Mouse (Mus musculus): Measurements from ENCODE around the gene Tbx15. TPM values are rescaled to one million over a fixed set of nuclear protein-coding genes. Genes with fewer than 3 reads are reported as not detected.

The Tbx15 gene
- polyA plus RNA-seq, 1 experiment = 3.0 TPM

DNA sequence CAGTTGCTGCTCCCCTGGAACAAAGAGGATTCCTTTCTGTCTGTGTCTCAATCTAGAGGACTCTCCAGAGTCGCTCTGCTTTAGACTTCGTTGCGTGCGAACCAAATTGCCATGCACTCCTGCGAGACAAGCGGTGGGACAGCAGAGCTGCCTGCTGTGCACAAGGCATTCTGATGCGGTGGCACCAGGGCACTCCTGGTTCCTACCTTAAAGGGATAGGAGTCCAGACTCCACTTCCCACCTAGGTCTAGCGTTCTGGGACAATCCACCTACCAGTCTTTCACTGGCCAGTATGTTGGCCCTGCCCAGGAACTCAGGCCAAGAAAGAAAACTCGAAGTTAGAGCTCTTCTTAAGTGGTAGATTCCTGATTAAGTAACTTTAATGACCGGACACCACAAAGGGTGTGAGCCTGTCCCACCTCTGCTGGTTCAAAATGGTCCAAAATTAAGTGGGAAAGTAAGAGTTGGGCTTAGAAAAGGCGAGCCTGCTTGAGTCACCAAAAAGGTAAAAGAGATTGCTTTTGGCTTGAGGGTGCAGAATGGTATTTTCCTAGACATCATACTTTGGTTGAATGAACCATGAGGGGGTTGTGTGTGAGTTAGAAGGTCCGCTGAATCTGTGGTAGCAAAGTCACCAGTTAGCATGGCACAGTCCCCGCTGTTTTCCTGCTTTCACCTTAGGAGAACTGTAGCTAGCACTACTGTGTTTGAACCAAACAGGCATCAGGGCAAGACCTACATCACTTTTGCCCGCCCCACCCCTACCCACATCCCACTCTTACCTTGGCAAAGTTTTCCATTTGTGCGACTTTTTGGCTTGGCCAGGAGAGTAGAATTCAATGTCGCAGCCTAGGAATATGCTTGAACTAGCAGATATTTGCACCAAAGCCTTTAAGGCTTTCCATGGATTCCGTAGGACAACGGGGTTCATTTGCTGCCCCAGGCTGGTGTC, 4.1 kb upstream of the Tbx15 start:
- 9% methylated on average over 18 of the region's 18 CpGs for WGBS
- no peak for TF ChIP-seq CTCF (IDR thresholded peaks at IDR 0.05; ENCODE audit: insufficient read depth, low read length)
- TF ChIP-seq POLR2A (IDR thresholded peaks at IDR 0.05; ENCODE audit: borderline replicate concordance, extremely low read depth, low read depth, low read length) = no peak
- Histone ChIP-seq H3K4me3 (replicated peaks; ENCODE audit: extremely low read depth, low read depth, low read length) (no peak overlapping the region), H3K4me1 (ENCODE audit: control insufficient read depth, insufficient read depth, low read length) (0 out of 2 replicates have a peak, but pooled peaks cover 2% of the 10 kb centered on the region)
- no peak for DNase-seq

- H3K4me3 ChIP-seq (replicated peaks; ENCODE audit: extremely low read depth, low read depth, low read length) = no peak overlapping the region
- TF ChIP-seq POLR2A (IDR thresholded peaks at IDR 0.05; ENCODE audit: borderline replicate concordance, extremely low read depth, low read depth, low read length) = no peak
- TF ChIP-seq CTCF (IDR thresholded peaks at IDR 0.05; ENCODE audit: insufficient read depth, low read length) = no peak
- 19% methylated on average over 1 of the region's 1 CpGs for WGBS
- 0 out of 2 replicates have a peak, but pooled peaks cover 2% of the 10 kb centered on the region for H3K4me1 ChIP-seq (ENCODE audit: control insufficient read depth, insufficient read depth, low read length)
- no peak for DNase-seq
Measured at GRCm38 (mm10) chr3:99238691-99239090, 1.5 kb upstream of the Tbx15 start.

DNA sequence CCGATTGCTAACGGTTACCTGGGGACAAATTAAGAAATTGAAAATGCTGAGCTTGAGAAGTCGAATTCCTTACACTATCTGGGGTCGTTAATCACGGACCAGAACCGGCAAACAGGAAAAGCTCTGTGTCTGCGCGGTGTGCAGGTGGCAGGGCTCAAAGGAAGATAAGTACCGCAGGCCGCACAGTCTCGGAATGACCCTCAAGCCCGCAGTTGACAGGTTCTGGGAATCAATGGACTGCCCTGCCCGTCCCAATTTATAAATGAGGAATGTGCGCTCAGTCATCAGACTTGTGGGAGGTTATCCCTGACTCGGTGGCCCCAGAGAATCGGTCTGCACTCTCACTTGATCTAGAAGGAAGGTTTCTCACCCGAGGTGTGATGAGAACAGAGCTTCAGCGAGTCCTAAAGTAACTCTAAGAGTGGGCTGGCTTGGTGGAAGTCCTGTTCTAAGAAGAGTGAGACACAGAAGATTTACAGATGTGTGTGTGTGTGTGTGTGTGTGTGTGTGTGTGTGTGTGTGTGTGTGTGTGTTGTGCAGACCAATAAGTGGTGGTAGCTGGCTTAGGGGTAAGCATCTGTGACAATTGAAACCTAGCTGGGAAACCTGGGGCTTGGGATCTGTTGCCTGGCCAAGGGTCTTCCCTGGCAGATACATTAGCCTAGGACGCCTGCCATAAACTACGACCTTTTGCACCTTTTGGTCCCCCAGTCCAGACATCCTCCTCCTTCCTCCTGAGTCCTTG, 708 bp upstream of the Tbx15 start:
- H3K4me1 ChIP-seq (ENCODE audit: control insufficient read depth, insufficient read depth, low read length) = 0 out of 2 replicates have a peak, but pooled peaks cover 2% of the 10 kb centered on the region
- no peak for DNase-seq
- no peak overlapping the region for H3K4me3 ChIP-seq (replicated peaks; ENCODE audit: extremely low read depth, low read depth, low read length)
- TF ChIP-seq CTCF (IDR thresholded peaks at IDR 0.05; ENCODE audit: insufficient read depth, low read length) (no peak), POLR2A (IDR thresholded peaks at IDR 0.05; ENCODE audit: borderline replicate concordance, extremely low read depth, low read depth, low read length) (no peak)
- 9% methylated on average over 20 of the region's 20 CpGs for WGBS

DNA sequence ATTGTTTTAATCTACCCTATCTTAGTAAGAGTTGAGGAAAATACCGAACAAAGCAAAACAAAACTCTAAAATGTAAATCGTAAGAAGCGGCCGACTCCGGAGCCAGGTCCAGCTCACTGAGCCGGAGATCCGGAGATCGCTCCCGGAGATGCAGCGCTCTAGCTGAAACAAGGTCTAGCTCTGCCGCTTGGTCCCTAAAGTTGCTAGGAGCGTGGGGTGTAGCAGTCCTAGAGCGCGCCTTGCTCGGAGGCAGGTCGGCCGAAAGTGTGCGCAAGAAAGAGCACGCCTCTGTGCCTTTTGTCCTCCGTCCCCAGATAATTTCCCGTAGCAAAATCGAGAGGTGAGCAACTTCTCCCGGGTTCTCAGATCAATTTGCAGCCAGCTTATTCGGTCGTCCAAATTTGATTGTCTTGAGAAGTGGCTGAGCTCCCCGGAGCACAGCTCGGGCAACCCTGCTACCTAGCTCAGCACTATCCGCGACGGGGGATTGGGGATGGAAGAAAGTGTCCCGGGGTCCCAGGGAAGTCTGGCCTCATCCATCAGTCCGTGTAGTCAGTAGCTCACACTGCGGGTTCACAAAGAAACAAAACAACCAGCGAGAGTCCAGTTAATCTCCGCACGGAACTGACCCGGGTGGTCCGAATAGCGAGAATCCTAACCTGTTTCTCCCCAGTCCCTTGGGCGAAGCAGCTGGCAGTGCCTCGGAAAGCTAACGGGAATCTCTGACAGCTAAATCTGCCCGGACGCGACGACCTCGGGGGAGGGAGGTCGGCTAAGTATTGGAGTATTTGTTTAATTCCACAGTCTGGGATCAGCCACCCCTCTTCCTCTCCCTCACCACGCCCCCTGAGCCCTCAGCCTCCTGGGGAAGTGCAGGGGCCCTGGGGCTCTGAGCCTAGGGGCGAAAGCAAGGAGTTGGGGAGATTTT, 894 bp downstream of the Tbx15 start:
- TF ChIP-seq POLR2A (IDR thresholded peaks at IDR 0.05; ENCODE audit: borderline replicate concordance, extremely low read depth, low read depth, low read length) (no peak), CTCF (IDR thresholded peaks at IDR 0.05; ENCODE audit: insufficient read depth, low read length) (no peak)
- DNase-seq = no peak

DNA sequence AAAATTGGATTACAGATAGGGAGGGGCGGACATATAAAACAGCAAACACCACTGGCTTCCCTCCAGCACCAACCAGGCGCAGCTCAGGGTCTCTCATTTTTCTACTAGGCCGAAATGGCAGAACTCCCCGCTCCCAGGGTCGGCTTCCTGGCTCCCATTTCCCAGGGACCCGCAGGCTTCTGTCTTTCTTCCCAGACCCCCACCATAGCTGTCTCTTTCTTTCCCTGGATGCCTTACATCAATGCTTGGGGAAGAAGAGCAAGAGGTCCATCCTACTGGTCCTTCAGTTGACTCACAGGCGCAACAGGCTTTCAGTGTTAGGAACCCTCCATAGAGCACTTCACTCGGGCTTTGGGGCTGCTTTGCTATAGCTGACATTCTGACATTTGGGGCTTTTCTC, 2.3 kb downstream of the Tbx15 start:
- Histone ChIP-seq H3K4me3 (replicated peaks; ENCODE audit: extremely low read depth, low read depth, low read length) (no peak overlapping the region), H3K4me1 (ENCODE audit: control insufficient read depth, insufficient read depth, low read length) (0 out of 2 replicates have a peak, but pooled peaks cover 2% of the 10 kb centered on the region)
- TF ChIP-seq CTCF (IDR thresholded peaks at IDR 0.05; ENCODE audit: insufficient read depth, low read length) = no peak
- no peak for TF ChIP-seq POLR2A (IDR thresholded peaks at IDR 0.05; ENCODE audit: borderline replicate concordance, extremely low read depth, low read depth, low read length)
- WGBS = 25% methylated on average over 8 of the region's 8 CpGs
- no peak for DNase-seq

More for the DNA sequence above, 894 bp downstream of the Tbx15 start:
- WGBS = 3% methylated on average over 50 of the region's 50 CpGs
- Histone ChIP-seq H3K4me1 (ENCODE audit: control insufficient read depth, insufficient read depth, low read length) (0 out of 2 replicates have a peak, but pooled peaks cover 2% of the 10 kb centered on the region), H3K4me3 (replicated peaks; ENCODE audit: extremely low read depth, low read depth, low read length) (no peak overlapping the region)

DNA sequence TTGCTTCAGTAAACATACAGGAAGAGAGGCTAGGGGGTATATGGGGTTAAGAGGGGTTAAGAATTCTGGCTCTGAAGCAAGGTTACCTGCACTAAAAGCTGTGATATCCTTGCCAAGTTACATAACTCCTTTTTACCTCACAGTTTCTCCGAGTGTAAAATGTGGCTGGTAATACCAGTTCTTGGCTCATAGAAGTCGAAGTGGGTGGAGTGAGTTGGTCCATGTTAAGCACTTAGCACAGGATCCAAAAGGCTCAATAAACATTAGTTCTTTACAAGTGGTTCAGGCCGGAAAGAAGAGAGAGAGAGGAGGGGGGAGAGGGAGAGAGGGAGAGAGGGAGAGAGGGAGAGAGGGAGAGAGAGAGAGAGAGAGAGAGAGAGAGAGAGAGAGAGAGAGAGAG, 5.2 kb downstream of the Tbx15 start:
- no peak for TF ChIP-seq POLR2A (IDR thresholded peaks at IDR 0.05; ENCODE audit: borderline replicate concordance, extremely low read depth, low read depth, low read length)
- no peak for TF ChIP-seq CTCF (IDR thresholded peaks at IDR 0.05; ENCODE audit: insufficient read depth, low read length)
- DNase-seq = no peak
- 15% methylated on average over 3 of the region's 3 CpGs for WGBS

GRCm38 (mm10) chr3:99246629-99247028, 6.4 kb downstream of the Tbx15 start:
- Histone ChIP-seq H3K4me3 (replicated peaks; ENCODE audit: extremely low read depth, low read depth, low read length) (no peak overlapping the region), H3K4me1 (ENCODE audit: control insufficient read depth, insufficient read depth, low read length) (no peaks in the 10 kb centered on the region)
- TF ChIP-seq CTCF (IDR thresholded peaks at IDR 0.05; ENCODE audit: insufficient read depth, low read length) (no peak), POLR2A (IDR thresholded peaks at IDR 0.05; ENCODE audit: borderline replicate concordance, extremely low read depth, low read depth, low read length) (no peak)
- 32% methylated on average over 3 of the region's 3 CpGs for WGBS
- DNase-seq = no peak

More for the DNA sequence above, 5.2 kb downstream of the Tbx15 start:
- H3K4me3 ChIP-seq (replicated peaks; ENCODE audit: extremely low read depth, low read depth, low read length) = no peak overlapping the region
- H3K4me1 ChIP-seq (ENCODE audit: control insufficient read depth, insufficient read depth, low read length) = 0 out of 2 replicates have a peak, but pooled peaks cover 2% of the 10 kb centered on the region

DNA sequence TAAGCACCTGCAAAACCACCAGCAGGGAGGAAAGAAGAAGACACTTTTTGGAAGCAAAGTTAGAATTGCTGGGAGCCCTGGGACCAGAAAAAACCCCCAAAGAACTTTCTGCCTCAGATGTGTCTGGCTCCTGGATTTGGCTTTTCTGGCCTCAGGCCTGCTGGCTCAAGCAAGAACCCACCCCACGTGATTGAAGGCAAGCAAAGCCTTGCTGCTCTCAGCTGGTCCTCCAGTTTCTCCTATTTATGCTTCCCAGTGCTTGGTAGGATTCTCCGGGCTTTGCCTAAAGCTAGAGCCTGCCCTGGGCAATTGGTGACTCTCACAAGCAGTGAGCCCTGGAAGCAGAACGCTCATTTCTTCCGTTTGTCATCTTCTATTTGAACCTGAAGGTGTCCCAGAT, 7.4 kb downstream of the Tbx15 start:
- no peak for DNase-seq
- Histone ChIP-seq H3K4me1 (ENCODE audit: control insufficient read depth, insufficient read depth, low read length) (no peaks in the 10 kb centered on the region), H3K4me3 (replicated peaks; ENCODE audit: extremely low read depth, low read depth, low read length) (no peak overlapping the region)
- WGBS = 14% methylated on average over 4 of the region's 4 CpGs
- TF ChIP-seq CTCF (IDR thresholded peaks at IDR 0.05; ENCODE audit: insufficient read depth, low read length) (no peak), POLR2A (IDR thresholded peaks at IDR 0.05; ENCODE audit: borderline replicate concordance, extremely low read depth, low read depth, low read length) (no peak)

All from lung, adult 2 months (tissue).